Mouse (Mus musculus): ENCODE data around the gene Rnf123.

- TF ChIP-seq CTCF (IDR thresholded peaks at IDR 0.05; ENCODE audit: borderline replicate concordance, insufficient read depth, low read length) (peak; percentile 75; the same call in 1 of the 2 replicates), POLR2A (IDR thresholded peaks at IDR 0.05; ENCODE audit: low read depth, low read length) (no peak)
Observed at GRCm38 (mm10) chr9:108065491-108066011, 17.6 kb downstream of the Rnf123 start.

Measured in embryonic fibroblast, embryonic 13.5 days (primary cell).